Mouse (Mus musculus) embryonic stem cell, embryonic (primary cell): Measurements from ENCODE around the gene Fam114a2.

Experiments used
- CTCF ChIA-PET, 4 experiments: fragments of 300-600 bp in 2 of 4; fragments of 350-600 bp in 2 of 4; sonication (Branson Sonifier 250); formaldehyde crosslinking; loops; one replicate each; lab custom pipeline; 2022; ENCODE audit warnings: inconsistent platforms in 2 of 4; lab: Charles Lee
- POLR2A ChIA-PET, 4 experiments: fragments of 300-600 bp in 2 of 4; fragments of 350-600 bp in 2 of 4; sonication (Branson Sonifier 250); formaldehyde crosslinking; loops; one replicate each; lab custom pipeline; 2022; ENCODE audit warnings: antibody characterized with exemption in 4 of 4, inconsistent platforms in 1 of 4; lab: Charles Lee

Fam114a2 gene

GRCm38 (mm10) chr11:57527506-57527905 is 9.1 kb upstream of the Fam114a2 start:
- CTCF ChIA-PET = no interaction called here
- POLR2A ChIA-PET = interaction anchor here in 1 of 4 experiments (1.5 to 3.2 kb wide), 3 partner anchors 9 to 15 kb away, joined by 3 to 17 read pairs (median 7); partner anchors contain the start of genes Fam114a2 and Mfap3

- ChIA-PET CTCF (no interaction called here), POLR2A (interaction anchor here in 1 of 4 experiments (1.0 kb wide), 1 partner anchor 9 kb away, joined by 3 read pairs; no protein-coding TSS in a partner anchor)
These were observed 7.5 kb upstream of the Fam114a2 start for GRCm38 (mm10) chr11:57525900-57526299.

GRCm38 (mm10) chr11:57524597-57524996 is 6.2 kb upstream of the Fam114a2 start:
- ChIA-PET CTCF (interaction anchor here in 1 of 4 experiments (0.7 kb wide), 1 partner anchor 24 kb away, joined by 3 read pairs; no protein-coding TSS in a partner anchor), POLR2A (interaction anchor here in 1 of 4 experiments (0.5 to 1.2 kb wide), 5 partner anchors 12 to 403 kb away, joined by 3 to 5 read pairs (median 3); no protein-coding TSS in a partner anchor)

DNA sequence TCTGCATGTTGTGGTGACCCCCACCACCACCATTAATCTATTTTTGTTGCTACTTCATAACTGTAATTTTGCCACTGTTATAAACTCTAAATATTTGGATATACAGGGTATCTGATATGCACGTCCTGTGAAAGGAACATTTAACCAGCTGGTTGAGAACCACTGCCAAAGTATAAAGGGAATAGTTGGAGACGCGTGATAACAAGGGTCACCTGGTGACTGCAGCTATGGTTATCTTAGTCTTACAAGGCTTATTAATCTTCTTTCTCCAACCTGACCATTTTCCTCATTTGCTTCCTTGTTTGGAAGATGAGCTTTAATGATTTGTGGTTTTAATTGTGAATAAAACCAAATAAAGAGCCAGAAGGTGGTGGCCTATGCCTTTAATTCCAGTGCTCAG is 5.0 kb upstream of the Fam114a2 start:
- POLR2A ChIA-PET = interaction anchor here in 1 of 4 experiments (1.4 kb wide), 1 partner anchor 16 kb away, joined by 3 read pairs; no protein-coding TSS in a partner anchor
- CTCF ChIA-PET = interaction anchor here in 1 of 4 experiments (0.6 kb wide), 1 partner anchor 16 kb away, joined by 3 read pairs; no protein-coding TSS in a partner anchor

DNA sequence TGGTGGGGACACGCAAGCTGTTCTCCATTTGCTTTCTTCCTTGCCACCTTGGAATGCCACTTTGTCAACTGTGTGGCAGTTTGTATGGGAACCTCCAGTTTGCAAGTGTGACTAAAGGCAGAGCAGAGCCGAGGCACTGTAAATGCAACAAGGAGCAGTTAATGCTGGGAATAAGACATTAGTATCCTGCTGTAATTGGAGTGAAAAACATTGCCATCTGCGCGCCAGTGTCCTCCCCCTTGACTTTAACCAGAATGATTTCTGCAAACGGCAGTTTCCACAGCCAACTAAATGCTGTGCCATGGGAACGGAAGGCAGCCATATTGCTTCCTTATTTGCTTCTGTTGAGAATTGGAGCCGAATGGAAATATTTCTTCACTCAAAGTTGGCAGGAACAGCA is 3.6 kb upstream of the Fam114a2 start:
- ChIA-PET POLR2A (interaction anchor here in 1 of 4 experiments (1.2 to 2.4 kb wide), 4 partner anchors 10 to 175 kb away, joined by 3 to 12 read pairs (median 4); no protein-coding TSS in a partner anchor), CTCF (no interaction called here)

DNA sequence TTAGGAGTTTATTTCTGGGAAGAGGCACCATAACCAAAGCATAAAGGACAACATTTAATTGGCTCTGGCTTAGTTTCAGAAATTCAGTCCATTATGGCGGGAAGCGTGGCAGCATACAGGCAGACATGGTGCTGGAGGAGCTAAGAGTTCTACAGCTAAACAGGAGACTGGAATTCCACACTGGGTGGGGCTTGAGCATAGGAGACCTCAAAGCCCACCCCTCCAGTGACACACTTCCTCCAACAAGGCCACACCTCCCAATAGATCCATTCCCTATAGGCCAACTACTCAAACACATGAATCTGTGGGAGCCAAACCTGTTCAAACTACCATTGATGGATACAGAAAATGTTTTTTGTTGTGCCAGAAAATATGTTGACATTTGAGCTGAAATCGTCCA is 2.8 kb upstream of the Fam114a2 start:
- CTCF ChIA-PET = no interaction called here
- POLR2A ChIA-PET = interaction anchor here in 2 of 4 experiments (1.3 to 2.4 kb wide), 7 partner anchors 9 to 176 kb away, joined by 4 to 12 read pairs (median 4); no protein-coding TSS in a partner anchor

GRCm38 (mm10) chr11:57519304-57519703 is 887 bp upstream of the Fam114a2 start:
- CTCF ChIA-PET = interaction anchor here in 1 of 4 experiments (0.8 kb wide), 1 partner anchor 29 kb away, joined by 3 read pairs; no protein-coding TSS in a partner anchor
- POLR2A ChIA-PET = interaction anchor here in 3 of 4 experiments (0.6 to 3.4 kb wide), 14 partner anchors 10 to 1459 kb away, joined by 3 to 22 read pairs (median 5); partner anchors contain the start of gene Trim11 (in 1 of the 3)

DNA sequence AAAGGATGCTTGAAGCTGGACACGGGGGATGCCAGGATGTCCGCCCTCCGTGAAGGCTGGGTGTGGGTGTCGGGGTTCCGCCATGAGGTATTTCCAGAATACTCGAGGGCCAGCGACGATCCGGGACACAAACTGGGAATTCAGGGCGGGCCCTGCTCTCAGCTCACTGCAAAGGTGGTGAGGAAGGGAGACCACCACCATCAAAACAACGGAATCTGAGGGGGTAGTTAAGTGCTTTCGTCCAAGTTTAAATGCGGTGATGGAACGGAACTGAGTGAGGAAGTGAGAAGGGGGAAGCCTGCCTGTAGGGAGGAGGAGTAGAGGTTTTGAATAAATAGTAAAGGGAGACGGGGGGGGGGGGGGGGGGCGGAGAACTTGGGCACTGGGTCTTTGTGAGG is 333 bp upstream of the Fam114a2 start:
- CTCF ChIA-PET = interaction anchor here in 1 of 4 experiments (0.8 to 1.5 kb wide), 2 partner anchors 30 to 260 kb away, joined by 3 to 4 read pairs; no protein-coding TSS in a partner anchor
- POLR2A ChIA-PET = interaction anchor here (0.6 to 3.4 kb wide), 22 partner anchors 10 to 1459 kb away, joined by 3 to 22 read pairs (median 4); partner anchors contain the start of gene Trim11 (in 1 of the 4)

DNA sequence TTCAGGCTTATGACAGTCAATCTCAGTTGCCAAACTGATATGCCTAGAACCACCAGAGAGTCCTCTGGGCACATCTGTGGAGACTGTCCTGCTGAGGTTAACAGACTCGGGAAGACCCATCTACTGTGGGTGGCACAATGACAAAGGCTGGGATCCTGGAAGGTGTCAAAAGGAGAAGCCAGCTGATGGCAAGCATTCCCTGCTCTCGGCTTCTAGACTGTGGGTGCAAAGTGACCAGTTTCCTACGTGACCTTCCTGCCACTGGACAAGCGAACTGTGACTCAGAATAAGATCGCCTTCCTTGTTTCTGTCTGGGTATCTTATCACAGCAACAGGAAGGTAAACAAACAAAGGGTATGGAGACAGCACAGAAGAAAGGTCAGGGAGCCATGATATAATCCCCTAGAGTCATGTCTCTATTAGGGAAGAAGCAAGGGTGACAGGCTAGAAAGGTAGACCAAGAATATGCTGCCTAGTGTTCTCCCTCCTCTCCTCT is 1.4 kb downstream of the Fam114a2 start:
- POLR2A ChIA-PET = interaction anchor here in 1 of 4 experiments (1.5 to 3.4 kb wide), 7 partner anchors 12 to 52 kb away, joined by 3 to 22 read pairs (median 8); no protein-coding TSS in a partner anchor
- CTCF ChIA-PET = interaction anchor here in 1 of 4 experiments (0.6 kb wide), 1 partner anchor 297 kb away, joined by 5 read pairs; no protein-coding TSS in a partner anchor

DNA sequence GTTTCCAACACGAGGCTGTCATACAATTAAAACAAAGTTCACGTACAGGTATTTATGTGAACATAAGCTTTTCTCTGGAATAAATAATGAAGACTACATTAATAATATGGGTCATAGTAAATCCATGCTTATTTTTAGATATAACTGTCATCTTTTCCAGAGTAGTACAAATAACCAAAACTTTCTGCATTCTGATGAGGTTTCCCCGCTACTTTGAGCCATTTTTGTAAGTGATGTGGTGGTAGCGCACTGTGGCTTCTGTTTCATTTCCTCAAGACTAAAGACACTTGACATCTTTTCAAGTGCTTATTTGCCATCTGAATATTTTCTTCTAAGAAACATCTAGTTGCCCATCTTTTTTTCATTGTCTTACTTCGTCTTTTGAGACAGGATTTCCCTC is 3.2 kb downstream of the Fam114a2 start:
- CTCF ChIA-PET = interaction anchor here in 1 of 4 experiments (0.6 kb wide), 1 partner anchor 40 kb away, joined by 6 read pairs; no protein-coding TSS in a partner anchor
- POLR2A ChIA-PET = interaction anchor here in 2 of 4 experiments (0.6 to 1.1 kb wide), 2 partner anchors 17 to 23 kb away, joined by 3 read pairs; no protein-coding TSS in a partner anchor

GRCm38 (mm10) chr11:57506899-57507298 is 11.5 kb downstream of the Fam114a2 start:
- POLR2A ChIA-PET = interaction anchor here in 1 of 4 experiments (0.6 to 1.0 kb wide), 3 partner anchors 11 to 169 kb away, joined by 3 to 4 read pairs (median 3); no protein-coding TSS in a partner anchor
- CTCF ChIA-PET = no interaction called here

GRCm38 (mm10) chr11:57503155-57503554 is 15.3 kb downstream of the Fam114a2 start:
- CTCF ChIA-PET = interaction anchor here in 1 of 4 experiments (0.6 kb wide), 1 partner anchor 218 kb away, joined by 3 read pairs; no protein-coding TSS in a partner anchor
- POLR2A ChIA-PET = interaction anchor here in 2 of 4 experiments (0.6 to 2.9 kb wide), 5 partner anchors 9 to 29 kb away, joined by 3 to 12 read pairs (median 5); partner anchors contain the start of genes Fam114a2 (in 1 of the 2) and Mfap3 (in 1 of the 2)

DNA sequence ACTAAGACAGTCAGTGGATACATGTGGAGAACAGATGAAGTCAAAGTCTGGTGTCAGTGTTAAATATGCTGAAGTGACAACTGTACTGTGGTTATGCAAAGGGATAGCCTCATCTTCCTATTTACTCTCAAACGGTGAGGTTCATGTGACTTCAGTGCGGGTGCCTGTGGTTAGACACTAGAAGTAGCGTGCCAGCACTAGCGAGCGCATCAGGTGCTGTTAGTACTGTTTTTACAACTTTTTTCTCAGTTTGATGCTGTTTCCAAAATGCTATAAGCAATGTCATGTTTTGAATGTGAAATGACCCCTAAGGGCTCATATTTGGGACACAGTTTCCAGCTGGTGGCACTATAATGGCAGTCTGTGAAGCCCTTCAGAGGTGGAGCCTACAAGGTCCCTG is 20.2 kb downstream of the Fam114a2 start:
- CTCF ChIA-PET = no interaction called here
- POLR2A ChIA-PET = interaction anchor here in 2 of 4 experiments (0.5 to 2.2 kb wide), 10 partner anchors 11 to 306 kb away, joined by 3 to 10 read pairs (median 4); partner anchors contain the start of genes Fam114a2 (in 1 of the 2) and Mfap3 (in 1 of the 2)

- ChIA-PET POLR2A (interaction anchor here in 3 of 4 experiments (0.5 to 2.2 kb wide), 10 partner anchors 9 to 306 kb away, joined by 3 to 10 read pairs (median 6); partner anchors contain the start of genes Fam114a2 (in 2 of the 3) and Mfap3 (in 2 of the 3)), CTCF (no interaction called here)
These were observed 20.7 kb downstream of the Fam114a2 start for GRCm38 (mm10) chr11:57497701-57498100.

GRCm38 (mm10) chr11:57496462-57497039 is 21.9 kb downstream of the Fam114a2 start:
- ChIA-PET CTCF (no interaction called here), POLR2A (interaction anchor here in 1 of 4 experiments (0.6 to 2.2 kb wide), 6 partner anchors 8 to 155 kb away, joined by 3 to 10 read pairs (median 7); no protein-coding TSS in a partner anchor)

DNA sequence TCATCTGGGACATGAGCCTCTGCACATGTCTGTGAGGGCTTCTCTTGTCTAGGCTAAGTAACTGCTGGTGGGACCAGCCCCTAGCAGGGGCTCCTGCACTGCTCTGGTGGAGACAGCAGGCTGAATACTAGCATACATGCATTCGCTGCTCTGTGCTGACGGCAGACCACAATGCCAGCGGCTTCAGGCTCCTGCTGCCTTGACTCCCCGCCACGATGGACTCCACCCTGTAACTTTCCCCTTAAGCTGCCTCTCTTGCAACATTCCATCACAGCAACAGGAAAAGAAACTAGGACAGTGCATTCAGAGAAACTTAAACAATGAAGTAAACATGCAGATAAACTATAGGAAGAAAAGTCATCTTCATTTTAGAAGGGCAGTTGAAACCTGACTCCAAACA is 30.0 kb downstream of the Fam114a2 start:
- POLR2A ChIA-PET = interaction anchor here in 1 of 4 experiments (1.0 kb wide), 1 partner anchor 9 kb away, joined by 3 read pairs; no protein-coding TSS in a partner anchor

GRCm38 (mm10) chr11:57478077-57478476 is 40.3 kb downstream of the Fam114a2 start:
- ChIA-PET CTCF (interaction anchor here in 1 of 4 experiments (1.6 kb wide), 1 partner anchor 269 kb away, joined by 3 read pairs; no protein-coding TSS in a partner anchor), POLR2A (interaction anchor here in 1 of 4 experiments (0.7 kb wide), 1 partner anchor 189 kb away, joined by 3 read pairs; no protein-coding TSS in a partner anchor)

More for the DNA sequence above, 30.0 kb downstream of the Fam114a2 start:
- CTCF ChIA-PET = no interaction called here

DNA sequence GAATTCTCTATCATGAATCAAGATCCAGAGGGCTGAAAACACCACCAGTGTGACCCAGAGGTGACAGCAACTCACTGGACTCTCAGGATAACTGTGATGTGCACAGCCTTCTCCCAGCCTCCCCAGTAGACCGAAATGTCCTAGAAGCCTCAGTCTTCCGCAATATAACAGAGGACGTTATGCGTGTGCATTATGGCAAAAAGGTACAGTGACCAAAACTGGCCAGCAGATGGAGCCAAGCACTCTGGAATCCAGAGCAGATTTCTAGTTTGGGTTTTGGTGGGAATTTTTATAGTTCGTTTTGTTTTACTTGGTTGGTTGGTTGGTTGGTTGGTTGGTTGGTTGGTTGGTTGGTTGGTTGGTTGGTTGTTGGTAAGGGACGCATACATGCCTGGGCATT is 43.3 kb downstream of the Fam114a2 start:
- ChIA-PET POLR2A (no interaction called here), CTCF (interaction anchor here in 3 of 4 experiments (0.5 to 1.2 kb wide), 8 partner anchors 40 to 460 kb away, joined by 3 to 6 read pairs (median 4); no protein-coding TSS in a partner anchor)
